Mouse (Mus musculus) ES-Bruce4 (cell line): ENCODE measurements at regions not wholly inside any gene's neighbourhood (a gene's known extent, or its start where the extent isn't known, plus 50 kb on each side); places are given as distances from the start of the nearest gene placed in this dataset.
"Not testable (repeated sequence)": the region's sequence is repeated elsewhere in the genome, so short reads cannot be mapped to it uniquely, and the experiment has no call there.

Source experiments
- H3K27ac ChIP-seq: 2 replicates; pipeline ENCODE4 v1.5.1; 2012; ENCODE audit warnings: low read length, inconsistent platforms; ENCODE audit not compliant: insufficient read depth
- H3K27me3 ChIP-seq: 2 replicates; pipeline ENCODE4 v1.6.1; 2012; ENCODE audit warnings: mild to moderate bottlenecking, low read length, inconsistent platforms; ENCODE audit not compliant: control insufficient read depth, poor library complexity, insufficient read depth, severe bottlenecking
- H3K36me3 ChIP-seq: 2 replicates; pipeline ENCODE4 v1.6.1; 2012; ENCODE audit warnings: inconsistent platforms, mild to moderate bottlenecking, low read length, moderate library complexity; ENCODE audit not compliant: control insufficient read depth, poor library complexity, insufficient read depth, severe bottlenecking
- H3K4me1 ChIP-seq: one replicate; pipeline ENCODE4 v1.8.1; 2011; ENCODE audit warnings: low read length; ENCODE audit not compliant: control insufficient read depth, insufficient read depth
- H3K4me3 ChIP-seq: 2 replicates; pipeline ENCODE4 v1.5.1; 2011; ENCODE audit warnings: low read depth, mild to moderate bottlenecking, low read length
- H3K9ac ChIP-seq: 2 replicates; pipeline ENCODE4 v1.6.1; 2012; ENCODE audit warnings: low read depth, mild to moderate bottlenecking, inconsistent platforms; ENCODE audit not compliant: poor library complexity, severe bottlenecking
- H3K9me3 ChIP-seq: replicated peaks from 2 replicates; pipeline ENCODE4 v1.6.1; 2012; ENCODE audit warnings: mild to moderate bottlenecking, low read length, inconsistent platforms; ENCODE audit not compliant: control insufficient read depth, poor library complexity, insufficient read depth, severe bottlenecking
- CTCF ChIP-seq: IDR thresholded peaks from one replicate; pipeline ENCODE4 v1.8.1; 2011; ENCODE audit warnings: low read depth, low read length
- EP300 ChIP-seq: IDR thresholded peaks from 2 replicates; pipeline ENCODE4 v1.6.1; 2011; ENCODE audit warnings: low read depth, low read length; ENCODE audit not compliant: insufficient read depth
- POLR2A ChIP-seq: IDR thresholded peaks from one replicate; pipeline ENCODE4 v1.8.1; 2011; ENCODE audit warnings: low read length; ENCODE audit not compliant: insufficient read depth

GRCm38 (mm10) chr13:58663316-58663715 lies 52.6 kb upstream of the Slc28a3 start:
- Histone ChIP-seq H3K27me3 (0 out of 2 replicates have a peak, but pooled peaks cover 2% of the 10 kb centered on the region), H3K9me3 (no peaks in the 10 kb centered on the region), H3K36me3 (no peaks in the 10 kb centered on the region), H3K4me1 (no peaks in the 10 kb centered on the region), H3K9ac (no peak overlapping the region), H3K4me3 (no peak overlapping the region), H3K27ac (no peak overlapping the region)
- TF ChIP-seq CTCF, result no peak
- no peak for TF ChIP-seq EP300
- no peak for TF ChIP-seq POLR2A

- 0 out of 2 replicates have a peak, but pooled peaks cover 2% of the 10 kb centered on the region for H3K27me3 ChIP-seq
- peak overlapping the region; percentile 17 for H3K4me3 ChIP-seq
- H3K27ac ChIP-seq, result no peak overlapping the region
- no peak for TF ChIP-seq EP300
- TF ChIP-seq POLR2A, result no peak
- no peak for TF ChIP-seq CTCF
- no peaks in the 10 kb centered on the region for H3K36me3 ChIP-seq
- no peak overlapping the region for H3K9ac ChIP-seq
- H3K4me1 ChIP-seq, result no peaks in the 10 kb centered on the region
- no peaks in the 10 kb centered on the region for H3K9me3 ChIP-seq
Measured at GRCm38 (mm10) chr13:58668664-58669063, 58.0 kb upstream of the Slc28a3 start.

GRCm38 (mm10) chr13:58670206-58670605 lies 59.5 kb upstream of the Slc28a3 start:
- Histone ChIP-seq H3K4me1 (no peaks in the 10 kb centered on the region), H3K36me3 (no peaks in the 10 kb centered on the region), H3K4me3 (no peak overlapping the region), H3K27me3 (0 out of 2 replicates have a peak, but pooled peaks cover 2% of the 10 kb centered on the region), H3K9me3 (no peaks in the 10 kb centered on the region), H3K27ac (no peak overlapping the region), H3K9ac (no peak overlapping the region)
- TF ChIP-seq EP300 (no peak), CTCF (no peak), POLR2A (no peak)

GRCm38 (mm10) chr13:58675611-58676010 lies 64.9 kb upstream of the Slc28a3 start:
- not testable (repeated sequence) for H3K9me3 ChIP-seq, H3K4me1 ChIP-seq, H3K9ac ChIP-seq, H3K27me3 ChIP-seq, H3K36me3 ChIP-seq, H3K27ac ChIP-seq, H3K4me3 ChIP-seq

GRCm38 (mm10) chr13:58677521-58677920 lies 66.8 kb upstream of the Slc28a3 start:
- no peak overlapping the region for H3K9ac ChIP-seq
- no peak overlapping the region for H3K4me3 ChIP-seq
- no peak for TF ChIP-seq EP300
- no peak for TF ChIP-seq POLR2A
- no peak for TF ChIP-seq CTCF
- H3K27me3 ChIP-seq, result no peaks in the 10 kb centered on the region
- no peaks in the 10 kb centered on the region for H3K4me1 ChIP-seq
- no peaks in the 10 kb centered on the region for H3K36me3 ChIP-seq
- H3K27ac ChIP-seq, result no peak overlapping the region
- no peaks in the 10 kb centered on the region for H3K9me3 ChIP-seq

- Histone ChIP-seq H3K4me3 (no peak overlapping the region), H3K4me1 (no peaks in the 10 kb centered on the region), H3K9ac (no peak overlapping the region), H3K36me3 (no peaks in the 10 kb centered on the region), H3K27ac (no peak overlapping the region), H3K27me3 (no peaks in the 10 kb centered on the region), H3K9me3 (no peaks in the 10 kb centered on the region)
- TF ChIP-seq CTCF (no peak), POLR2A (no peak), EP300 (no peak)
Measured at GRCm38 (mm10) chr13:58679663-58680062, 69.0 kb upstream of the Slc28a3 start.

- Histone ChIP-seq H3K36me3 (no peaks in the 10 kb centered on the region), H3K4me1 (no peaks in the 10 kb centered on the region), H3K27ac (no peak overlapping the region), H3K27me3 (no peaks in the 10 kb centered on the region), H3K4me3 (no peak overlapping the region), H3K9ac (no peak overlapping the region), H3K9me3 (no peaks in the 10 kb centered on the region)
- TF ChIP-seq POLR2A, result no peak
- no peak for TF ChIP-seq EP300
- TF ChIP-seq CTCF, result no peak
Measured at GRCm38 (mm10) chr13:58686822-58687221, 76.1 kb upstream of the Slc28a3 start.
